Mouse (Mus musculus) MEL (cell line): ENCODE data around the gene Sdsl. TPM values are rescaled to one million over a fixed set of nuclear protein-coding genes. Genes with fewer than 3 reads are reported as not detected.

Experiments
- DNase-seq: peaks from one replicate; pipeline ENCODE4 v3.0.0; 2011; ENCODE audit warnings: low read depth, low spot score
- H3K27ac ChIP-seq: 2 replicates; pipeline ENCODE4 v1.5.1; 2012; ENCODE audit warnings: low read depth, mild to moderate bottlenecking, control low read depth, low read length, moderate library complexity; ENCODE audit not compliant: control insufficient read depth
- H3K27me3 ChIP-seq, 2 experiments: fragments of 150-350 bp in 1 of 2; sonication (generic) in 1 of 2; 2 replicates each; pipeline ENCODE4 v1.6.1; 2012; ENCODE audit warnings: low read length in 2 of 2, mild to moderate bottlenecking in 2 of 2, improper control_type of control experiment in 1 of 2, moderate library complexity in 1 of 2; ENCODE audit not compliant: insufficient read depth in 2 of 2, control insufficient read depth in 1 of 2
- H3K36me3 ChIP-seq, 2 experiments: 2 replicates each; pipeline ENCODE4 v1.6.1; 2012 to 2014; ENCODE audit warnings: low read length in 2 of 2, improper control_type of control experiment in 1 of 2, inconsistent platforms in 1 of 2, mild to moderate bottlenecking in 1 of 2; ENCODE audit not compliant: insufficient read depth in 2 of 2, control insufficient read depth in 1 of 2
- H3K4me1 ChIP-seq, 2 experiments: fragments of 150-350 bp in 1 of 2; sonication (generic) in 1 of 2; 2 replicates each; pipeline ENCODE4 v1.6.1; 2012; ENCODE audit warnings: low read length in 2 of 2, improper control_type of control experiment in 1 of 2, mild to moderate bottlenecking in 1 of 2; ENCODE audit not compliant: insufficient read depth in 2 of 2, control insufficient read depth in 1 of 2
- H3K4me3 ChIP-seq, 2 experiments: fragments of 150-350 bp in 1 of 2; sonication (generic) in 1 of 2; 2 replicates each; pipeline ENCODE4 v1.5.1; 2012; ENCODE audit warnings: low read depth in 2 of 2, low read length in 2 of 2, mild to moderate bottlenecking in 2 of 2, moderate library complexity in 2 of 2, control low read depth in 1 of 2, improper control_type of control experiment in 1 of 2; ENCODE audit not compliant: control insufficient read depth in 1 of 2, insufficient read depth in 1 of 2
- H3K79me2 ChIP-seq: 2 replicates; pipeline ENCODE4 v1.6.1; 2012; ENCODE audit warnings: mild to moderate bottlenecking, low read length, moderate library complexity; ENCODE audit not compliant: control insufficient read depth, poor library complexity, insufficient read depth
- H3K9ac ChIP-seq: 2 replicates; pipeline ENCODE4 v1.6.1; 2012; ENCODE audit warnings: low read depth, mild to moderate bottlenecking, control low read depth, low read length, moderate library complexity; ENCODE audit not compliant: control insufficient read depth, poor library complexity, severe bottlenecking
- H3K9me3 ChIP-seq: fragments of 150-350 bp; sonication (generic); replicated peaks from 2 replicates; pipeline ENCODE4 v1.6.1; 2012; ENCODE audit warnings: mild to moderate bottlenecking, low read length, improper control_type of control experiment, moderate library complexity; ENCODE audit not compliant: insufficient read depth
- BHLHE40 ChIP-seq: IDR thresholded peaks from 2 replicates; pipeline ENCODE4 v1.6.1; 2012; ENCODE audit warnings: low read depth, mild to moderate bottlenecking, inconsistent platforms, low read length, improper control_type of control experiment, borderline replicate concordance
- CTCF ChIP-seq, 3 experiments: IDR thresholded peaks in 2 of 3; conservative IDR thresholded peaks in 1 of 3; 2 replicates each; pipeline ENCODE4 v1.5.1; 2011 to 2012; ENCODE audit warnings: low read length in 3 of 3, low read depth in 2 of 3, mild to moderate bottlenecking in 2 of 3, improper control_type of control experiment in 1 of 3, inconsistent platforms in 1 of 3, mixed read lengths in 1 of 3, moderate library complexity in 1 of 3; ENCODE audit not compliant: control insufficient read depth in 1 of 3, insufficient read depth in 1 of 3, poor library complexity in 1 of 3, severe bottlenecking in 1 of 3
- E2F4 ChIP-seq: IDR thresholded peaks from 2 replicates; pipeline ENCODE4 v1.6.1; 2011; ENCODE audit warnings: low read depth, low read length, improper control_type of control experiment, borderline replicate concordance
- ELF1 ChIP-seq: IDR thresholded peaks from 2 replicates; pipeline ENCODE4 v1.6.1; 2014; ENCODE audit warnings: low read depth, mild to moderate bottlenecking, inconsistent platforms, low read length, improper control_type of control experiment, moderate library complexity
- EP300 ChIP-seq, 2 experiments: IDR thresholded peaks; 2 replicates each; pipeline ENCODE4 v1.6.1; 2011; ENCODE audit warnings: improper control_type of control experiment in 2 of 2, low read length in 2 of 2, low read depth in 1 of 2, mild to moderate bottlenecking in 1 of 2
- ETS1 ChIP-seq: IDR thresholded peaks from 2 replicates; pipeline ENCODE4 v1.6.1; 2012; ENCODE audit warnings: low read depth, mild to moderate bottlenecking, inconsistent platforms, low read length, improper control_type of control experiment, moderate library complexity
- GABPA ChIP-seq: IDR thresholded peaks from 2 replicates; pipeline ENCODE4 v1.6.1; 2012; ENCODE audit warnings: low read depth, mild to moderate bottlenecking, inconsistent platforms, low read length, improper control_type of control experiment, moderate library complexity
- GATA1 ChIP-seq: IDR thresholded peaks from 2 replicates; pipeline ENCODE4 v1.6.1; 2011; ENCODE audit warnings: low read depth, low read length, improper control_type of control experiment
- HCFC1 ChIP-seq: IDR thresholded peaks from 2 replicates; pipeline ENCODE4 v1.6.1; 2012; ENCODE audit warnings: low read depth, mild to moderate bottlenecking, inconsistent platforms, low read length, improper control_type of control experiment, moderate library complexity
- MXI1 ChIP-seq: IDR thresholded peaks from 2 replicates; pipeline ENCODE4 v1.6.1; 2011; ENCODE audit warnings: mild to moderate bottlenecking, low read depth, low read length, improper control_type of control experiment
- MYB ChIP-seq: IDR thresholded peaks from 2 replicates; pipeline ENCODE4 v1.6.1; 2011; ENCODE audit warnings: mild to moderate bottlenecking, low read depth, low read length, improper control_type of control experiment
- MYC ChIP-seq: IDR thresholded peaks from 2 replicates; pipeline ENCODE4 v1.6.1; 2011; ENCODE audit warnings: low read depth, mild to moderate bottlenecking, low read length, improper control_type of control experiment, moderate library complexity
- NELFE ChIP-seq: IDR thresholded peaks from 2 replicates; pipeline ENCODE4 v1.6.1; 2011; ENCODE audit warnings: low read depth, low read length, improper control_type of control experiment
- RAD21 ChIP-seq: IDR thresholded peaks from 2 replicates; pipeline ENCODE4 v1.6.1; 2011; ENCODE audit warnings: mild to moderate bottlenecking, low read depth, low read length, improper control_type of control experiment
- TCF12 ChIP-seq: IDR thresholded peaks from 2 replicates; pipeline ENCODE4 v1.6.1; 2014; ENCODE audit warnings: low read depth, mild to moderate bottlenecking, inconsistent platforms, low read length, improper control_type of control experiment, moderate library complexity
- USF1 ChIP-seq: IDR thresholded peaks from 2 replicates; pipeline ENCODE4 v1.6.1; 2014; ENCODE audit warnings: low read depth, mild to moderate bottlenecking, inconsistent platforms, low read length, improper control_type of control experiment, moderate library complexity
- ZMIZ1 ChIP-seq: IDR thresholded peaks from 2 replicates; pipeline ENCODE4 v1.6.1; 2012; ENCODE audit warnings: low read depth, mild to moderate bottlenecking, inconsistent platforms, low read length, improper control_type of control experiment, moderate library complexity
- ZNF384 ChIP-seq: IDR thresholded peaks from 2 replicates; pipeline ENCODE4 v1.6.1; 2012; ENCODE audit warnings: low read depth, mild to moderate bottlenecking, inconsistent platforms, low read length, improper control_type of control experiment
- polyA plus RNA-seq, 2 experiments: library from polyadenylated mRNA; stranded (reverse) in 1 of 2; unstranded in 1 of 2; fragments of >175 nt in 1 of 2; fragments of >200 nt in 1 of 2; gene quantifications; 2 replicates each; pipeline versions ENCODE4 v1.2.1 to v1.2.4; 2012; ENCODE audit warnings: low replicate concordance in 2 of 2, low read depth in 1 of 2; ENCODE audit not compliant: insufficient read length in 2 of 2, insufficient read depth in 1 of 2, missing spikeins in 1 of 2
- total RNA-seq: library from RNA; depleted of rRNA; stranded (reverse); fragments of 300-350 nt; gene quantifications from 2 replicates; pipeline ENCODE4 v1.2.3, GENCODE M21; 2012

Sdsl gene
- total and polyA plus RNA-seq, 3 experiments: 12.1 to 21.0 TPM; not detected in 1

DNA sequence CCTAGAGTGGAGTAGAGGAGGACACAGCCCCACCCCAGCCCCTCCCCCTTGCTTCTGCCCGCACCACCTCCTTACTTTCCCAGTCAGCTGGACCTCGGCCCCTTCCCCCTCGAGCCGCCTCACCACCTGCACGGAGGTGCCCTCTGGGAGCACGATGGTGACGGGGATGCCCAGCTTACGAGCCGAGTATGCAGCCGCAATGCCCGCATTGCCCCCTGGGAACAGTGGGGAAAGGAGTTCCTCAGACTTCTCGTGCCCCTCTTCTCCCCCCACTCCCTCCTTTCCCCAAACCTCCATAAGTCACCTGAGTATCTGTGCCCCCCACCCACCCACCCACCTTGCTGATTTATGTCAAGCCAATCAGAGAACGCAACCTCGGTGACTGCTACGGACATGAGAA lies 10.7 kb downstream of the Sdsl start:
- Histone ChIP-seq H3K4me1 (peaks cover 4 to 17% of the 10 kb centered on the region in 2 experiments), H3K27me3 (no peaks in the 10 kb centered on the region), H3K9me3 (no peaks in the 10 kb centered on the region), H3K27ac (no peak overlapping the region), H3K79me2 (no peaks in the 10 kb centered on the region), H3K4me3 (no peak overlapping the region), H3K9ac (no peak overlapping the region)
- DNase-seq: no peak
- TF ChIP-seq USF1: no peak
- TF ChIP-seq ZMIZ1: no peak
- TF ChIP-seq BHLHE40: no peak
- TF ChIP-seq NELFE: no peak
- TF ChIP-seq E2F4: no peak
- TF ChIP-seq MXI1: no peak
- TF ChIP-seq GATA1: no peak
- TF ChIP-seq CTCF (IDR thresholded peaks at IDR 0.05 in 2 of 3, conservative IDR thresholded peaks at IDR 0.05 in 1 of 3; ENCODE audit: control insufficient read depth in 1 of 3, insufficient read depth in 1 of 3, low read depth in 2 of 3, low read length in 3 of 3, poor library complexity in 1 of 3, severe bottlenecking in 1 of 3): no peak
- no peak for TF ChIP-seq ELF1
- no peak for TF ChIP-seq ETS1
- TF ChIP-seq EP300 (IDR thresholded peaks at IDR 0.05; ENCODE audit: low read depth in 1 of 2, low read length in 2 of 2): no peak
- TF ChIP-seq, all 39 proteins: peak for 0
- H3K36me3 ChIP-seq: peaks cover 0 to 5% of the 10 kb centered on the region in 2 experiments; a peak in 2 of 4 replicates

DNA sequence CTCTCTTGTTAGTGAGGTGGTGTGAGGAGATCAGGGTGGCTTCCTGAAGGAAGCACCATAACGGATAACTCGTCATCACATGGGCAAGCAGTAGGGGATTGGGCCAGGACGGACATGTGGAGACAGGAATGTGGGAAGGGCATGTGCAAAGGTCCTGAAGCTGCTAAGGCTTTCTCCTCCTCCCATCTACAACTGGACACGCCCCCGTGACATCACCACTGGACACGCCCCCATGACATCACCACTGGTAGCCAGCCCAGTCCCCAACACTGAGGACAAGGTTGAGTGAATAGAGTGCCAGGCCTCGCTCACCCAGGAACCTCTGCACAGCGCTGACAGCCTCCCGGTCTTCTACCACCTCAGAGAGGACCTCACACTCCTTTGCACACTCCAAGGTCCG lies 13.5 kb downstream of the Sdsl start:
- Histone ChIP-seq H3K4me1 (peaks cover 8 to 19% of the 10 kb centered on the region in 2 experiments), H3K4me3 (no peak overlapping the region), H3K27me3 (no peaks in the 10 kb centered on the region), H3K9ac (no peak overlapping the region)
- TF ChIP-seq USF1: no peak
- TF ChIP-seq ETS1: no peak
- no peak for TF ChIP-seq HCFC1
- TF ChIP-seq MYB: no peak
- TF ChIP-seq ZNF384: no peak
- no peak for TF ChIP-seq GABPA
- TF ChIP-seq MXI1: no peak
- TF ChIP-seq TCF12: no peak
- TF ChIP-seq NELFE: no peak
- TF ChIP-seq MYC: no peak
- no peak for TF ChIP-seq RAD21
- TF ChIP-seq, all 39 proteins: peak for 0
- Histone ChIP-seq H3K36me3 (peaks cover 0 to 5% of the 10 kb centered on the region in 2 experiments; a peak in 2 of 4 replicates), H3K9me3 (no peaks in the 10 kb centered on the region), H3K79me2 (no peaks in the 10 kb centered on the region), H3K27ac (no peak overlapping the region)
- no peak for DNase-seq
